Mouse (Mus musculus): ENCODE data around the gene Rangap1. TPM values are rescaled to one million over a fixed set of nuclear protein-coding genes. Genes with fewer than 3 reads are reported as not detected.
"Not testable (repeated sequence)": the region's sequence is repeated elsewhere in the genome, so short reads cannot be mapped to it uniquely, and the experiment has no call there.

Gene Rangap1
- polyA plus RNA-seq, 1 experiment from 2014 or later, result 134 TPM

GRCm38 (mm10) chr15:81702306-81703093, 42.8 kb downstream of the Rangap1 start:
- H3K4me2 ChIP-seq (replicated peaks), result no peak overlapping the region
- no peak overlapping the region for H3K27ac ChIP-seq
- WGBS, result 88% methylated on average over 13 of the region's 13 CpGs
- H3K36me3 ChIP-seq, result peaks cover 53% of the 10 kb centered on the region
- H3K4me1 ChIP-seq, result 0 out of 2 replicates have a peak, but pooled peaks cover under 1% of the 10 kb centered on the region
- ATAC-seq (ENCODE audit: low FRiP score, low read depth), result no peak
- no peaks in the 10 kb centered on the region for H3K27me3 ChIP-seq (replicated peaks)
- H3K9me3 ChIP-seq, result no peaks in the 10 kb centered on the region
- no peak overlapping the region for H3K9ac ChIP-seq
- no peak overlapping the region for H3K4me3 ChIP-seq

- not testable (repeated sequence) for H3K4me3 ChIP-seq; H3K9ac ChIP-seq; H3K4me1 ChIP-seq; H3K27ac ChIP-seq; H3K27me3 ChIP-seq (replicated peaks); H3K9me3 ChIP-seq; H3K4me2 ChIP-seq (replicated peaks); ATAC-seq (ENCODE audit: low FRiP score, low read depth)
- peaks cover 45% of the 10 kb centered on the region for H3K36me3 ChIP-seq
- WGBS, result 76% methylated on average over 4 of the region's 4 CpGs
These were observed 44.0 kb downstream of the Rangap1 start for GRCm38 (mm10) chr15:81701350-81701749.

- peaks cover 12% of the 10 kb centered on the region for H3K27me3 ChIP-seq (replicated peaks)
- no peaks in the 10 kb centered on the region for H3K9me3 ChIP-seq
- ATAC-seq (ENCODE audit: low FRiP score, low read depth), result no peak
- peaks cover 38% of the 10 kb centered on the region for H3K36me3 ChIP-seq
- 0 out of 2 replicates have a peak, but pooled peaks cover 7% of the 10 kb centered on the region for H3K4me1 ChIP-seq
- no peak overlapping the region for H3K9ac ChIP-seq
- H3K27ac ChIP-seq, result no peak overlapping the region
- H3K4me3 ChIP-seq, result no peak overlapping the region
- 82% methylated on average over 8 of the region's 8 CpGs for WGBS
- no peak overlapping the region for H3K4me2 ChIP-seq (replicated peaks)
These were observed 44.7 kb downstream of the Rangap1 start for GRCm38 (mm10) chr15:81700601-81701000.

- Histone ChIP-seq H3K36me3 (peaks cover 33% of the 10 kb centered on the region), H3K27me3 (replicated peaks) (peaks cover 17% of the 10 kb centered on the region), H3K9ac (no peak overlapping the region), H3K9me3 (no peaks in the 10 kb centered on the region), H3K4me1 (0 out of 2 replicates have a peak, but pooled peaks cover 7% of the 10 kb centered on the region), H3K27ac (no peak overlapping the region), H3K4me2 (replicated peaks) (no peak overlapping the region), H3K4me3 (no peak overlapping the region)
- WGBS, result 69% methylated on average over 2 of the region's 2 CpGs
- ATAC-seq (ENCODE audit: low FRiP score, low read depth), result no peak
These were observed 45.2 kb downstream of the Rangap1 start for GRCm38 (mm10) chr15:81700161-81700560.

GRCm38 (mm10) chr15:81698532-81698931, 46.8 kb downstream of the Rangap1 start:
- Histone ChIP-seq H3K9ac (no peak overlapping the region), H3K27ac (no peak overlapping the region), H3K36me3 (peaks cover 17% of the 10 kb centered on the region), H3K4me3 (no peak overlapping the region), H3K4me2 (replicated peaks) (no peak overlapping the region), H3K4me1 (peaks cover 22% of the 10 kb centered on the region), H3K27me3 (replicated peaks) (peaks cover 33% of the 10 kb centered on the region), H3K9me3 (no peaks in the 10 kb centered on the region)
- WGBS, result 72% methylated on average over 2 of the region's 2 CpGs
- no peak for ATAC-seq (ENCODE audit: low FRiP score, low read depth)

GRCm38 (mm10) chr15:81697847-81698246, 47.5 kb downstream of the Rangap1 start:
- Histone ChIP-seq H3K27ac (no peak overlapping the region), H3K4me2 (replicated peaks) (no peak overlapping the region), H3K4me1 (peaks cover 25% of the 10 kb centered on the region), H3K27me3 (replicated peaks) (peaks cover 40% of the 10 kb centered on the region), H3K36me3 (peaks cover 10% of the 10 kb centered on the region), H3K4me3 (no peak overlapping the region), H3K9ac (no peak overlapping the region), H3K9me3 (no peaks in the 10 kb centered on the region)
- no peak for ATAC-seq (ENCODE audit: low FRiP score, low read depth)
- WGBS, result 55% methylated on average over 3 of the region's 3 CpGs

GRCm38 (mm10) chr15:81697175-81697574, 48.2 kb downstream of the Rangap1 start, which contains the start of gene Chadl:
Gene Chadl (minus strand): TSS chr15:81697287.
- Histone ChIP-seq H3K27me3 (replicated peaks) (peaks cover 46% of the 10 kb centered on the region), H3K36me3 (peaks cover 3% of the 10 kb centered on the region; the same call in 1 of the 2 replicates), H3K4me2 (replicated peaks) (peak within 1 kb of the TSS; percentile 9), H3K9ac (no peak within 1 kb of the TSS), H3K9me3 (no peaks in the 10 kb centered on the region), H3K4me3 (no peak within 1 kb of the TSS), H3K27ac (no peak within 1 kb of the TSS), H3K4me1 (peaks cover 25% of the 10 kb centered on the region)
- no peak for ATAC-seq (ENCODE audit: low FRiP score, low read depth)
- 64% methylated on average over 7 of the region's 7 CpGs for WGBS

GRCm38 (mm10) chr15:81694891-81695290, 50.4 kb downstream of the Rangap1 start:
- H3K4me3 ChIP-seq, result peak overlapping the region; percentile 55
- no peak overlapping the region for H3K27ac ChIP-seq
- H3K9me3 ChIP-seq, result no peaks in the 10 kb centered on the region
- no peaks in the 10 kb centered on the region for H3K36me3 ChIP-seq
- peak overlapping the region; percentile 99 for H3K4me2 ChIP-seq (replicated peaks)
- peaks cover 55% of the 10 kb centered on the region for H3K27me3 ChIP-seq (replicated peaks)
- H3K4me1 ChIP-seq, result peaks cover 25% of the 10 kb centered on the region
- ATAC-seq (ENCODE audit: low FRiP score, low read depth), result no peak
- WGBS, result 26% methylated on average over 19 of the region's 19 CpGs
- H3K9ac ChIP-seq, result peak overlapping the region; percentile 74

GRCm38 (mm10) chr15:81693967-81694881, 51.1 kb downstream of the Rangap1 start:
- Histone ChIP-seq H3K4me2 (replicated peaks) (peak overlapping the region; percentile 99), H3K9me3 (no peaks in the 10 kb centered on the region), H3K4me1 (peaks cover 25% of the 10 kb centered on the region), H3K4me3 (peak overlapping the region; percentile 55), H3K9ac (peak overlapping the region; percentile 74), H3K36me3 (no peaks in the 10 kb centered on the region), H3K27ac (no peak overlapping the region), H3K27me3 (replicated peaks) (peaks cover 55% of the 10 kb centered on the region)
- peak; percentile 68 for ATAC-seq (ENCODE audit: low FRiP score, low read depth)
- 1% methylated on average over 98 of the region's 107 CpGs for WGBS

GRCm38 (mm10) chr15:81693366-81693966, 51.9 kb downstream of the Rangap1 start:
- peak overlapping the region; percentile 74 for H3K9ac ChIP-seq
- no peak overlapping the region for H3K27ac ChIP-seq
- H3K4me1 ChIP-seq, result peaks cover 25% of the 10 kb centered on the region
- ATAC-seq (ENCODE audit: low FRiP score, low read depth), result no peak
- H3K4me3 ChIP-seq, result peak overlapping the region; percentile 55
- peaks cover 55% of the 10 kb centered on the region for H3K27me3 ChIP-seq (replicated peaks)
- H3K36me3 ChIP-seq, result peaks cover under 1% of the 10 kb centered on the region; the same call in 1 of the 2 replicates
- 4% methylated on average over 41 of the region's 41 CpGs for WGBS
- H3K4me2 ChIP-seq (replicated peaks), result peak overlapping the region; percentile 99
- no peaks in the 10 kb centered on the region for H3K9me3 ChIP-seq

- ATAC-seq (ENCODE audit: low FRiP score, low read depth), result no peak
- Histone ChIP-seq H3K4me1 (no peaks in the 10 kb centered on the region), H3K4me3 (no peak overlapping the region), H3K27me3 (replicated peaks) (no peaks in the 10 kb centered on the region), H3K4me2 (replicated peaks) (no peak overlapping the region), H3K27ac (no peak overlapping the region), H3K36me3 (peaks cover 80% of the 10 kb centered on the region), H3K9ac (no peak overlapping the region), H3K9me3 (no peaks in the 10 kb centered on the region)
- WGBS, result 94% methylated on average over 4 of the region's 4 CpGs
These were observed 65.0 kb downstream of the Rangap1 start for GRCm38 (mm10) chr15:81680301-81680805.

Data from neural tube, embryonic 12.5 days (tissue).